Mouse (Mus musculus) heart, embryonic 11.5 days (tissue): ENCODE data around the gene Bcl9l. TPM values are rescaled to one million over a fixed set of nuclear protein-coding genes. Genes with fewer than 3 reads are reported as not detected.

ENCODE experiments used
- ATAC-seq: fragments of 200-750 bp; cut with Nextera tagmentation; replicated peaks from 2 replicates; pipeline ENCODE4 v1.8.0; 2017; ENCODE audit warnings: moderate library complexity; ENCODE audit not compliant: insufficient number of reproducible peaks, low FRiP score, low TSS enrichment
- H3K27ac ChIP-seq: fragments of 300-500 bp; sonication (generic); 2 replicates; pipeline ENCODE4 v1.5.1; 2014; ENCODE audit warnings: mild to moderate bottlenecking, low read depth, low read length
- H3K27me3 ChIP-seq: fragments of 300-500 bp; sonication (generic); 2 replicates; pipeline ENCODE4 v1.6.1; 2014; ENCODE audit warnings: mild to moderate bottlenecking, low read length, mixed read lengths; ENCODE audit not compliant: control insufficient read depth, insufficient read depth
- H3K36me3 ChIP-seq: fragments of 300-500 bp; sonication (generic); 2 replicates; pipeline ENCODE4 v1.6.1; 2014; ENCODE audit warnings: mild to moderate bottlenecking, low read length, moderate library complexity, mixed read lengths; ENCODE audit not compliant: control insufficient read depth, insufficient read depth
- H3K4me1 ChIP-seq: fragments of 300-500 bp; sonication (generic); 2 replicates; pipeline ENCODE4 v1.6.1; 2014; ENCODE audit warnings: low read length; ENCODE audit not compliant: control insufficient read depth, insufficient read depth
- H3K4me2 ChIP-seq: fragments of 300-500 bp; sonication (generic); 2 replicates; pipeline ENCODE4 v1.6.1; 2014; ENCODE audit warnings: mild to moderate bottlenecking, moderate library complexity
- H3K4me3 ChIP-seq: fragments of 300-500 bp; sonication (generic); 2 replicates; pipeline ENCODE4 v1.5.1; 2014; ENCODE audit warnings: low read depth, low read length
- H3K9ac ChIP-seq: fragments of 300-500 bp; sonication (generic); 2 replicates; pipeline ENCODE4 v1.6.1; 2014; ENCODE audit warnings: mild to moderate bottlenecking, low read depth, low read length, moderate library complexity
- H3K9me3 ChIP-seq: fragments of 300-500 bp; sonication (generic); replicated peaks from 2 replicates; pipeline ENCODE4 v1.6.1; 2016; ENCODE audit warnings: low read length; ENCODE audit not compliant: control insufficient read depth
- WGBS: fragments of 180-500 bp; shearing (Covaris S2); extraction: QIAGEN DNeasy Blood & Tissue Kit; methylation state at CpG from one replicate; pipeline ENCODE4 v1.1.7; 2014; ENCODE audit not compliant: insufficient replicate concordance; 5-methylcytosine and 5-hydroxymethylcytosine counted together
- polyA plus RNA-seq: library from polyadenylated mRNA; unstranded; fragments of >200 nt; fragmentation: Nextera tagmentation; extraction: Ambion mirVana; gene quantifications from 2 replicates; pipeline ENCODE4 v1.2.1, GENCODE M21; 2014

Gene Bcl9l
- polyA plus RNA-seq, 1 experiment from 2014 or later: 9.3 TPM

- no peak overlapping the region for H3K4me2 ChIP-seq
- no peaks in the 10 kb centered on the region for H3K27me3 ChIP-seq
- H3K4me3 ChIP-seq: no peak overlapping the region
- ATAC-seq: no peak
- H3K9me3 ChIP-seq: 0 out of 2 replicates have a peak, but pooled peaks cover 2% of the 10 kb centered on the region
- H3K36me3 ChIP-seq: no peaks in the 10 kb centered on the region
- H3K27ac ChIP-seq: no peak overlapping the region
- H3K9ac ChIP-seq: no peak overlapping the region
- WGBS: 70% methylated on average over 8 of the region's 8 CpGs
- no peaks in the 10 kb centered on the region for H3K4me1 ChIP-seq
Observed at GRCm38 (mm10) chr9:44552161-44552560, 69.5 kb downstream of the Bcl9l start.

Other genes starting within 250 kb of the Bcl9l start
- gene Cbl, start 248.8 kb upstream of the Bcl9l start, polyA plus RNA-seq: 12.6 and 14.8 TPM in 2 replicates
- not detected in 2 replicates for gene Ccdc153, start 242.1 kb upstream of the Bcl9l start, polyA plus RNA-seq
- gene Pdzd3, start 231.4 kb upstream of the Bcl9l start, polyA plus RNA-seq: not detected in 2 replicates
- gene Nlrx1, start 214.2 kb upstream of the Bcl9l start, polyA plus RNA-seq: 3.6 and 4.9 TPM in 2 replicates
- gene Abcg4, start 194.2 kb upstream of the Bcl9l start, polyA plus RNA-seq: 2.7 and 3.3 TPM in 2 replicates
- gene Hinfp, start 177.2 kb upstream of the Bcl9l start, polyA plus RNA-seq: 15.3 and 15.9 TPM in 2 replicates
- 4.7 and 7.1 TPM in 2 replicates for gene C2cd2l, start 162.5 kb upstream of the Bcl9l start, polyA plus RNA-seq
- 40.2 and 46.3 TPM in 2 replicates for gene Dpagt1, start 156.8 kb upstream of the Bcl9l start, polyA plus RNA-seq
- 199 and 232 TPM in 2 replicates for gene H2afx, start 148.1 kb upstream of the Bcl9l start, polyA plus RNA-seq
- 258 and 291 TPM in 2 replicates for gene Hmbs, start 138.6 kb upstream of the Bcl9l start, polyA plus RNA-seq
- 15.1 and 19.8 TPM in 2 replicates for gene Vps11, start 121.2 kb upstream of the Bcl9l start, polyA plus RNA-seq
- 18.2 and 19.4 TPM in 2 replicates for gene Hyou1, start 103.3 kb upstream of the Bcl9l start, polyA plus RNA-seq
- gene Slc37a4, start 86.0 kb upstream of the Bcl9l start, polyA plus RNA-seq: 31.1 and 31.5 TPM in 2 replicates
- 1,538 and 1,582 TPM in 2 replicates for gene Rps25, start 75.7 kb upstream of the Bcl9l start, polyA plus RNA-seq
- 76.8 and 79.1 TPM in 2 replicates for gene Trappc4, start 75.2 kb upstream of the Bcl9l start, polyA plus RNA-seq
- gene Ccdc84, start 64.3 kb upstream of the Bcl9l start, polyA plus RNA-seq: 21.8 and 25.4 TPM in 2 replicates
- not detected in 2 replicates for gene Foxr1, start 41.7 kb upstream of the Bcl9l start, polyA plus RNA-seq
- gene Upk2, start 27.8 kb upstream of the Bcl9l start, polyA plus RNA-seq: 0.14 TPM in 1 of 2 replicates, not detected in the other
- gene Cxcr5, start 79.1 kb downstream of the Bcl9l start, polyA plus RNA-seq: 0.06 TPM in 1 of 2 replicates, not detected in the other
- gene Ddx6, start 122.1 kb downstream of the Bcl9l start, polyA plus RNA-seq: 7.7 and 15.0 TPM in 2 replicates
- not detected in 2 replicates for gene Treh, start 190.4 kb downstream of the Bcl9l start, polyA plus RNA-seq